Mouse (Mus musculus) heart, adult 2 months (tissue): Measurements from ENCODE around the gene Olfr1030.
"Not testable (repeated sequence)": the region's sequence is repeated elsewhere in the genome, so short reads cannot be mapped to it uniquely, and the experiment has no call there.

Source experiments
- CTCF ChIP-seq: fragments of 200-600 bp; IDR thresholded peaks from 2 replicates; pipeline ENCODE4 v1.8.1; 2022; ENCODE audit warnings: antibody characterized with exemption, mild to moderate bottlenecking, moderate library complexity
- EP300 ChIP-seq: fragments of 200-500 bp; IDR thresholded peaks from 2 replicates; pipeline ENCODE4 v1.6.1; 2011; ENCODE audit warnings: low read depth, low read length, control low read depth; ENCODE audit not compliant: insufficient read depth
- POLR2A ChIP-seq: fragments of 200-500 bp; IDR thresholded peaks from 2 replicates; pipeline ENCODE4 v1.6.1; 2011; ENCODE audit warnings: mild to moderate bottlenecking, low read depth, low read length, control low read depth; ENCODE audit not compliant: insufficient read depth

GRCm38 (mm10) chr2:86021518-86021917 lies 42.4 kb downstream of the Olfr1030 start:
- not testable (repeated sequence) for TF ChIP-seq EP300, CTCF, POLR2A
